Mouse (Mus musculus) spleen, postnatal 0 days (tissue): ENCODE data around the gene Cachd1. TPM values are rescaled to one million over a fixed set of nuclear protein-coding genes. Genes with fewer than 3 reads are reported as not detected.

Experiments used
- polyA plus RNA-seq: library from polyadenylated mRNA; unstranded; fragments of >200 nt; fragmentation: Nextera tagmentation; extraction: Ambion mirVana; gene quantifications from 2 replicates; pipeline ENCODE4 v1.2.1, GENCODE M21; 2015

Gene Cachd1
- polyA plus RNA-seq, result 10.2 and 11.7 TPM in 2 replicates

DNA sequence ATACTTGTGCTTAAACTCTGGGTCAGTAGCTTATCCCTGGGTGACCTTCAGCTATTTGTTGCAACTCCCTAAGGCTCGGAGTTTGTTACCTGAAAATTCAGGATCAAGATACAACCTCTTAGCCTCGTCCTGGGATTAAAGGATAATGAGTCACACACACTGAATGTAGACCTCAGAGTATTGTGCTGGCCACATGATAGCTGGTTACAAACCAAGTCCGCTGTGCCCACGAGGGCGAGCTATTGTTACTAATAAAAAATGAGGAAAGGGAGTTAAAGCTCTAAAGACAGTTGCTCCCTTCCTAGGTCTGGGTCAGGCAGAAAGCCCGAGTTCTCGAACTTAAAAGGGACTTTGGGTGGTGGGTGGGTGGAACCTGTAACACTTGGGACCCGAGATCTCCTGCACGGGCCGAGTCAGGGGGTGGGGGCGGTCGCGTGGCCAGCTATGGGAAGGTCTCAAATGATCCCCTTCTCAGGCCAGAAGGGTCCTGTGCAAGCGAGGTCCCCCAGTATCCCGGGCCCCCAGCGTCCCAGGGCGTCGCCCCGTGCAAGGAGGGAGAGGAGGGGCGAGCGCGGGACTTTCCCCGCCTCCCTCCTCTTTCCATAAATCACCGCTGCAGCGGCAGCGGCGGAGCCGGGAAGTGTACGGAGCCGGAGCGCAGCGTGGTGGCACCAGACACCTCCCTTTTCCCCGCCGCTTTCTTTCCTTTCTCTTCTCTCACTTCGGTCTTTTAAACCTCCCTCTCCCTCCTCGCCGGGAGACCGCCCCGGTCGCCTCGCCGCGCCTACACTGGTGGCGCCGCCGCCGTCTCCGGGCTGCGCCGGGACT lies at the start of gene Cachd1:
TSS of gene Cachd1 (plus strand) at position 633 of the 828 bp plus-strand sequence.

DNA sequence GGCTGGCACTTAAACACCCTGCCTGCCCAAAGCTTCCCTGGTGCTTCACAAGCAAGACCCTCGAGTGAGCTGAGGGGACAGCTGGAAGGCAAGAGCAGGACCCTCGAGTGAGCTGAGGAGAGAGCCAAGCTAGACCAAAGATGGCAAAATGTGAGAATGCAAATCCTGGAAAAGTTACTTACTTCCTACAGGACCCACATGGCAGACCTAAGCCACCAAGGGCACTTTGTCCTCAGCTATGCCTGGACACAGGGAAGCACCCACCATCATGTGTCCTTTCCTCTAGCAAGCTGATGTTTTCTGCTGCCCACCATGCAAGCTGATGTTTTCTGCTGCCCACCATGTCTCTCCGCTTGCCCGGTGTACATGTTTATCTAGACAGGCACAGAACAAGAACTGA lies 244.1 kb downstream of the Cachd1 start, which contains the start of gene Gm10577:
TSS of gene Gm10577 (minus strand) at position 101 of the 400 bp plus-strand sequence.

DNA sequence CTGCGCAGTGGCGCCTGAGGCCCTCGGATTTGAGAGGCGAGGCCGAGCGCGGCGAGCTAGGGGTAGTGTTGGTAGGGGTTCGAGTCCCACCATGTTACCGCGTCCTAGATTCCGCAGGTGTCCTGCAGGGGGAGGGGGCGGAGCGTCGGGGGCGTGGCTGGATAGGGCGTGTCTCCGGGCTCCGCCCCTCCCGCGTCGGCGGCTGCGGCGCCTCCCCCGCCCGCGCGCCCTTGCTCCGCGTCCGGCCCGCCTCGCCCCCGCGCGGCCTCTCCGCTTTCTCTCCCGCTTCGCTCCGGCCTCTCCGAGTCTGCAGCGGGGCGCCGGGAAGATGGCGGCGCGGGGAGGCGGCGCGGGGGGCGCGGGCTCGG lies 292.3 kb downstream of the Cachd1 start, which contains the start of gene Raver2:
TSS of gene Raver2 (plus strand) at position 198 of the 368 bp plus-strand sequence.

Other genes starting within 250 kb of the Cachd1 start
- gene Gm10577, start 244.0 kb downstream of the Cachd1 start, polyA plus RNA-seq, result not detected in 2 replicates